Mouse (Mus musculus): Measurements from ENCODE around the gene Nfkbie.

Gene Nfkbie

DNA sequence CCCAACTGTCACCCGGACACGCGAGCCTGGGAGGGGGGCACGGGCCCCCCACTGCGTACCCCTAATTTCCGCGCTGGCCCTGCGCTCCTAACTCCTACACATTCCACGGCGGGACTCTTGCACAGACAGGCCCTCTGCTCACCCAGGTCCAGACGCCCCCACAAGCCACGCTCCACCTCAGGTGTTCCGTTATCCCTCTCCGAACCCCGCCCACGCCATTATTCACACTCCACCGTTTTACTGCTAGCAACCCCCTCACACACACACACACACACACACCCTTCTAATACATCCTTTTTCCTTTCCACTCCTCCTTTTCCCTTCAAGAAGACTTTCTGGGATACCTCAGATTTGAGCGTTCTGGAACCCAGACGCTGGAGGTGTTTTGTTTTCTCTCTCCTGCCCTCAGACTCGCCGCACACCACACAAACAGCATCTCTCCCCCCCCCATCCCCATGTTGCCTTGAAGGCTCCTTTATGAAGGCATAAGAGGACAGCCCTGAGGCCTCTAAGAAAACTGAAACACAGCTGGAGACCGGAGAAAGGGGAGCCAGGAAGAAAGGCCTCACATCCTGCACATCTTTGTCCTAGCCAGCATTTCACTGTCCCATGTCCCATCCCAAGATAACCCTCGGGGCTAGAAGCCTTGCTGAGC is 40.4 kb downstream of the Nfkbie start:
- in situ Hi-C loops (cut with MboI, MseI) = no loop called here

DNA sequence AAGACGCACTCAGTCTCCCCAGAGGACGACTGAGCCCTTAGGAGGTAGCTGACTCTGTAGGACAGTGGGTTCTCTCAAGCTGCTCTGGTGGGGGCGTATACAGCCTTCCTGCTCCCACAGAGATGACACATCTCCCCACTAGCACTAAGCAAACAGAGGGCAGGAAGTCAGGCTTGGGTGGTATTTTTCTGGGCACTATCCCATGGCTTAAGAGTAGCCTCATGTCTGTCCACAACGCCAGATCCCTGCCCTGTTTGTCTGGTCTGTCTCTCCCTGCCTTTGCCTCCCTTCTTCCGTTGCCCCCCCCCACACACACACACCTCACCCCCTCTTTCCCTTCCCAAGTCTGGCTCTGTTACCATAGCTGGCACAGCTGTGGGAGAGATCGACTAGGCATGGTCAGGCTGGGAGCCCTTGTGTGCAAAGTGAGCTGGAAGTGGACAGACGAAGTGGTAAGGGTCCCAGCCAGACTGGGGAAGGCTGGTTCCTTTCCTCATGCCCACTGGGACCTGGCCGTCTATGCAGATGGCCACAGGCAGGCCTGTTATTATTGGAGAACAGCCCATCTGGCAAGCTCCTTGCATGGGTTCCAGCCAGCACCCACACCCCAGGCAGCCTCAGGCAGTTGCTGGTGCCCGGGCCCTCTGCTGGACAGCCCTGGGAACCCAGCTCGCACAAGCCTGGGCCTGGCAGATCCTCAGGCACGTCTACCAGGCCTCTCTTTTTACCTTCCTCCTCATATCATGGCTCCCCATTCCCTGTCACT is 41.3 kb downstream of the Nfkbie start:
- in situ Hi-C loops (cut with MboI, MseI) = no loop called here

DNA sequence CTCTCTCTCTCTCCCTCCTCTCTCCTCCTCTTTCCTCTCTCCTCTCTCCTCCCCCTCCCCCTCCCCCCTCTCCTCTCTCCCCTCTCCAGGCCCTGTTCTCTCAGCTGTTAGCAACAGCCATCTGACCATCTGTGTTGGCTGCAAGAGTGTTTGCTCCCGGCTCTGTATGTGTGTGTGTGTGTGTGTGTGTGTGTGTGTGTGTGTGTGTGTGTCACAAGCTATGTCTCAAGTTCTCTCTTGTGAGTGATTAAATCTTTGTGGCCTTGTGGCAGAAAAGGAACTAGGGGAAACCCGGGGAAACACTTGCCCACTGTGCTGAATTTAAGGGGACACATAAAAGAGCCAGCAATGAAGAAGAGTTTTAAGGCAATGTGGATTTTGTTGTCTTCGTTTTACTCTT is 42.3 kb downstream of the Nfkbie start:
- in situ Hi-C loops (cut with MboI, MseI) = no loop called here

DNA sequence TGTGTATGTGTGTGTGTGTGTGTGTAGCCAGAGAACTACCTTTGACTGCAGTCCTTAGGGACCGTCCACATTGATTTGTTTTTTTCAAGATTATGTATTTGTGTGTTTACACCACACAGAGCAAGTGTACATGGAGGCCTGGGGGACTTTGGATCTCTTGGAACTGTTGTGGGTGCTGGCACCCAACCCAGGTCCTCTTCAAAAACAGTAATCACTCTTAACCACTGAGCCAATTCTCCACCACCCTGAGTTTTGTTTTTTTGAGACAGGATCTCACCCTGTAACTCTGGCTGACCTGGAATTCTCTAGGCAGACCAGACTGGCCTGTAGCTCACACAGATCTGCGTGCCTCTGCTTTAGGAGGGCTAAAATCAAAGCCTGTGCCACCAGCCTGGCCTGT is 42.9 kb downstream of the Nfkbie start:
- in situ Hi-C loops (cut with MboI, MseI) = no loop called here

DNA sequence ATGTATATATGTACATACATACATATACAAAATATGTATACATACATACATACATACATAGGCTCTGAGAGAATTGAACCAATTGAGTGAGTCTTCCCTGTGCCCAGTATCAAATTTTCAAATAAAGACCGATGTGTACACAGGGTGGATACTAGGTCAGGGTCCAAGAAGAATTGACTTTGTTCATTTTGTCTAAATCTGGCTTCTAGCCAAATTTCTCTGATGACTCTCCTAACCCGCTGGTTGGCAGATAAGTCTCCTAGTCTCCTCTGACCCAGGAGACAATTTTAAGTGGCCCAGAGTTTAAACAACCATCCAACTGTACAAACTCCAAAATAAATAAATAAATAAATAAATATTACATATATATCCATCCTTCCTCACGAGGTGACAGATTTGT is 43.4 kb downstream of the Nfkbie start:
- in situ Hi-C loops (cut with MboI, MseI) = no loop called here

DNA sequence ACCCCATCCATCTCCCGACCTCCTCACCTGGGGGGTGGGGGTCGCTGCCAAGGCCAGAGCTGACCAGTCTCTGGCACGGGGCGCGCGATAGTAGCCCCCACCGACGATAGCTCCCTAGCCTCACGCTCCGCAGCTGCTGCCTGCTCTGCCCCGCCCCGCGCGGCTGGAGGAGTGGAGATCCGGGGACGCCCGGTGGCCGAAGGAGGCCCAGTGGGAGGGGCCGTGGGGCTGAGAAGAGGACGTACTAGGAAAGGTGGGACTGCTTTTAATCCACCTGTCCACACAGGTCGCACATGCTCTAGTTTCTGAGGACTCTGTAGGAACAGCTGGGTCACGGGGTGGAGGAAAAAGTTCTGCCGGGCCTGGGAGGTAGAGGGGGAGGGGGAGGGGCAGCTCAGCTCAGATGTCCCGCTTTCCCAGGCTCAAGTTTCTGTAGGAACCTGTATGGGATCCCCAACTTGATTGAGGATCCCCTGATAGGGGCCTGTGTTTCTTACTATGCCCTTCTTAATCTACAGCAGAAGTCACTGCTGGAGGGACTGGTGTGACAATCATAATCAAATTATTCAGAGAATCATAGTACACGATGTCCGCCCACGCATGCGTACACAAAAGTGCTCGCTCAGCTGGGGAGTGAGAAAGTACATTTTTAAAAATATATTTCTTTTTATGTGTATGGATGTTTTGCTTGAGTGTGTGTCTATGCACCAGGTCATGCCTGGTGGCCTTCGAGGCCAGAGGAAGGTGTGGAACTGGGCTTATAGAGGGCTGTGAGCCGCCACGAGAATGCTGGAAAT is 44.1 kb downstream of the Nfkbie start, which contains the start of gene Slc29a1:
Gene Slc29a1 (minus strand): TSS at position 161 of the 797 bp plus-strand sequence.
- in situ Hi-C loops (cut with MboI, MseI) = loop anchor here (10.0 kb wide), 1 partner anchor 1415 kb away; the partner anchor contains the start of gene Ubr2

DNA sequence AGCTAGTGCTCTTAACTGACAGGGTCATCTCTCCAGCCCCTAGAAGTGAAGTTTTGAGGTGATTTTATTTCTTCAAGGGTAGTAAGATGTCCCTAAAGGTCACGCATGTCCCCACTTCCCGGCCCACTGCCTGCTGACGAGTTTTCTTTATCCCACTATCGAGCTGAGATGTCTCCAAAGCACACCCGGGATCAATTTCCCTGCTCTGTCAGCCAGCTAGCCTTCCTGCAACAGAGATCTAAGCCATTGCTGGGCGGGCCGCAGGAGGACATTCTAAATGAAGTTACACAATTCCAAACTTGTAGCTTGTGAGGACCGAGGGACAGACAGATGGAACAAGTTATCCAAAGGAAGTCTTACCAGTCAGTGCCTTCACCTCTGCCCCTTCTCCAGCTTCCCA is 44.8 kb downstream of the Nfkbie start:
- in situ Hi-C loops (cut with MboI, MseI) = loop anchor here (10.0 kb wide), 1 partner anchor 1415 kb away; the partner anchor contains the start of gene Ubr2

DNA sequence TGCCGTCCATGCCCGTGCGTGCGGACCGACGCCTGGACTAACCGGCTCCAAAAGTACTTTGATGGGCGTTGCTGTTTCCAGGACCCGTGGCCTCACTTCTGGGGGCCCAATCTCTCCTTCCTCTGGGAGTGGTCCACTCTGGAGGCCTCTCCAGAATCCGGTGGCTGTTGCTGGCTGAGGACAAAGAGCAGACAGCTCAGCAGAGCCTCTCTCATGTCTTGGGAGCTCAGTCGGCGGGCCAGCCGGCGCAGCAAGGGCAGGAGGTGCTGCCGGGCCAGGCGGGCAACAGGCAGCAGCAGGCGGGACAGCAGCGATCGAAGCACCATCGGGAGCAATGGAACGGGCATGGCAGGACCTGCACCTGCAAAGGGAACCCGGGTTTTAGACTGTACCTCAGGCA is 45.8 kb downstream of the Nfkbie start:
- in situ Hi-C loops (cut with MboI, MseI) = loop anchor here (10.0 kb wide), 1 partner anchor 1413 kb away; the partner anchor contains the start of gene Ubr2

DNA sequence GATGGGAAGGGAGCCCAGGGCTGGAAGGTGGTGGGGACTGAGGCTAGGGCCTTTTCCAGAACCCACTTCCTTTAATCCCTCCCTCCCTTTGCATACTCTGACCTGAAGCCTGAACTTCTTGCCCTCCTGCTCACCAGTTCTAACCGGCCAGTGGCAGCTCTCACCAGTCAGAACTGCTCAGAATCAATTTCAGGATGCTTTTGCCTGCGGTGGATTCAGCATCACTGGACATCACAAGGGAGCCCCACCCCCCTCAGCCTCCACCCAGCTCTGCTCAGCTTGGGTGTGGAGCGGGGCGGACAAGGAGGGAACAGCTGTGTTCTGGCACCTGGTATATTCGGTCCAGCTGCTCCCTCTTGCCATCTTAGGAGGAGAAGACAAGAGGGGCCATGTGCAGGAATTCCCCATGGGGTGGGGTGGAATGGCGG is 46.4 kb downstream of the Nfkbie start, which contains the start of gene Mymx:
Gene Mymx (minus strand): TSS at position 226 of the 428 bp plus-strand sequence.
- in situ Hi-C loops (cut with MboI, MseI) = loop anchor here (10.0 kb wide), 1 partner anchor 1413 kb away; the partner anchor contains the start of gene Ubr2

DNA sequence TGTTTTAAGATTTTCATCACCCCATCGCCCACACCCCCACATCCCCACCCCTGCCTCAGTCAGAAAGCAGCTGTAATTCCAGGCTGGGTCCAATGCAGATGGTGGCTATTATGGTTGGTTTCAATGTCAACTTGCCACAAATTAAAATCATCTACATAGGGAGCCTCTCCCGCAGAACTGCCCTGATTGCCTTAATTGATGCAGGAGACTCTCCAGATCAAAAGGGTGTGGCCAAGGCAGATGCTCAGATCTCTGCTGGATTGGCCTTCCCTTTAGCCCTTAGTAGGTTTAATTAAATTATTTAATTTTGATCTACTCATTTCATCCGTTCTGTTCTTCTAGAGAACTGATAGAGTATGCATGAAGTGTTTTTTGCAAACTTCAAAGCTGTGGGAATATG is 47.5 kb downstream of the Nfkbie start:
- in situ Hi-C loops (cut with MboI, MseI) = loop anchor here (10.0 kb wide), 1 partner anchor 1412 kb away; the partner anchor contains the start of gene Ubr2

DNA sequence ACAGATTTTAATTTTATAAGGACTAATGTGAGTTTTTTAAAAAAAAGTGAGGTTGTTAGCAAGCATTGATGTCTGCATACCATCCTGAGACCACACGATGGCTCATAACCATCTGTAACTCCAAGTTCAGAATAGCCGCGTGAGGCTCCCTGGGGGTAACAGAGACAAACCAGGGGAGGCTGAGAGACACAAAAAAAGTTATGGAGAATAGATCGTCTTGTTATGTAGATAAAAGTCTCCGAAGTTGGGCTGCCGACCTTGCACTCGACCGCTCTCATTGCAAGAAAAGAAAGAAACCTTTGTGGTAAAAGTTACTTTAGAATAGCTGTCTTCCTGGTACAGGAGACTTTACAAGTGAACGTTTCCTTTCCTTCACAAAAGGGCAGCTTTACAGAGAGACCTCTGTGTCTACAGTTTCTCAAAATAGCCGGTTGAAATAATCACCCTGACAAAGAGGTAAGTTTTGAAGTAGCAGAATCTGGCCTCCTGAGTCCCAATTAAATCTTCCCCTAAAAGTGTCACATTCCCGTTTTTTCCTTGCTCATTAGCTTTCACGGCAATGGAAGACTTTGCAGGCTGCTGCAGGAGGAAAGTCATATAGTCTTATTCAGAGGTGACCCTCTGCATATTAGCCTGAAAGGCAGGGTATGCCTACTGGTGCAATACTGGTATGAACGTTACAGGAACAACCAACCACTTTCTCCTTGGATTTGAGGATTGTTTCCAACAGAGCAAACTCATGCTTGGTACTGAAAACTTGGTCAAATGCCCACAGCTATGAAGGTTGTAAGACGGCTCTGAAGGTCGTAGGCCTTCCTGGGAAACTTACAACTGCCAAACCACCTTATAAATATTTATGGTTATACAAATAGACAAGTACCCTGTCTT is 51.7 kb downstream of the Nfkbie start:
- in situ Hi-C loops (cut with MboI, MseI) = loop anchor here (10.0 kb wide), 1 partner anchor 1408 kb away; the partner anchor contains the start of gene Ubr2

DNA sequence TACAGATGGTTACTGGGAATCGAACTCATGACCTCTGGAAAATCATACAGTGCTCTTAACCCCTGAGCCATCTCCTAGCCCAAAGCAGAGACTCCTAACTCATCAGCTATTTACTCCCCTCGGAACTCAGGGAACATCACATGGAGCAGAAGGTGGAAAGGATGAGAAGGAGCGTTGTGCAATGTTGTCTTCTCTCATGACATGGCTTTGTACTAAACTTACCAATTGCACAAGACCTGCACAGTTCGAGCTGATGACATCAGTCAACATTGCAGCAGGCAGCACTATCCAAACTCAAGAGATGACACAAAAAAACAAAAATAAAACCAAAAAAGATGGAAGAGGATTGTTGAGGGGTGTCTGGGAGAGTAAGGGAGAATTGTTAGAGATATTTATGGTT is 52.9 kb downstream of the Nfkbie start:
- in situ Hi-C loops (cut with MboI, MseI) = loop anchor here (10.0 kb wide), 1 partner anchor 1406 kb away; the partner anchor contains the start of gene Ubr2

DNA sequence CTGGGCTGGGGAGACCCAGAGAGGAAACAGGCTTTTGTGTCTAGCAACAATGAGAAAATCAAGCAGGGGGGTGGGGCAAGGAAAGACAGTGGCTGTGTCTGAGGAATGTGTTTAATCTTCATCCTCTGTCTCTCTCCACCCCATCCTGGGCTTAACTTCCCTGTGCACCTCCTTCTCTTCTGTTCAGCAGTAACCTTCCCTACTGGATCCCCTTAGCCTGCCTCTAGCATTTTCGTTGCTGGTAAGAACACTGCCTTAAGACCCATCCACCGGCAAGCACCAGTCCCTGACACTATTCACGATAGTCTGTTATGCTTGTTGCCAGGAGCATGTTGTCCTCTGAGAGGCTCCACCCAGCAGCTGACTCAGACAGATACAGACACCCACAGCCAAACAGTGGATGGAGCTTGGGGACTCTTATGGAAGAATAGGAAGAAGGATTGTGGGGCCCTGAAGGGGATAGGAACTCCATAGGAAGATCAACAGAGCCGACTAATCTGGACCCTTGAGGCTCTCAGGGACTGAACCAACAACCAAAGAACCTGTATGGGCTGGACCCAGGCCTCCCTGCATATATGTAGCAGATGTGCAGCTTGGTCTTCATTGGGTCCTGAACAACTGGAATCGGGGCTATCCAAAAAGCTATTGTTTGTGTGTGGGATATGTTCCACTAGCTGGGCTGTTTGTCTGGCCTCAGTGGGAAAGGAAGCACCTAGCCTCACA is 54.8 kb downstream of the Nfkbie start:
- in situ Hi-C loops (cut with MboI, MseI) = no loop called here

DNA sequence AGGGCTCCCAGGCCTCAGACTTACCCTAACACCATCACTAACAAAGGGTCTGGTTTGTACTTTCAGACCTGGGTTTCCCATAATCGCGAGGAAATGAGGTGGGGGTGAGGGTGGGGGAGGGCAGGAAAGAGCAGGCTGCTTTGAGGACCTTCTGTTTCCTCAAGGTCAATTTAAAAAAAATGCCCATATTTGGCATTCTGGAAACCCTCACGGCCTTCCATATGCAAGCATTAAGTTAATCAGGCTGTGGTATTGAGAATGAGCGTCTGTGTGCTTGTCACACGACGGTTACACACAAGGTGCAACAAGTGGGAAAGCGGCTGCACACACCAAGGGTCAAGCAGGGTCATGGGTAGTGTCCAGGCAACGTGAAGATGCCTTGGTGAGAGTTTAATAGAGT is 56.5 kb downstream of the Nfkbie start:
- in situ Hi-C loops (cut with MboI, MseI) = no loop called here

Data from T-helper 2 cell (primary cell).